Mouse (Mus musculus): Measurements from ENCODE around the gene Chil1.

Chil1 gene

GRCm38 (mm10) chr1:134173081-134173480, 8.9 kb upstream of the Chil1 start:
- DNase-seq = no peak

- no peak for DNase-seq
Observed at GRCm38 (mm10) chr1:134177976-134178375, 4.0 kb upstream of the Chil1 start.

GRCm38 (mm10) chr1:134184089-134184488, 2.1 kb downstream of the Chil1 start:
- DNase-seq = no peak

- no peak for DNase-seq
Observed at GRCm38 (mm10) chr1:134188217-134188616, 6.2 kb downstream of the Chil1 start.

GRCm38 (mm10) chr1:134188989-134189729, 7.2 kb downstream of the Chil1 start:
- DNase-seq = no peak

GRCm38 (mm10) chr1:134191192-134191591, 9.2 kb downstream of the Chil1 start:
- DNase-seq = no peak

- no peak for DNase-seq
Observed at GRCm38 (mm10) chr1:134192024-134192423, 10.0 kb downstream of the Chil1 start.

GRCm38 (mm10) chr1:134193126-134193525, 11.2 kb downstream of the Chil1 start, which contains the start of gene Mybph:
Mybph (plus strand) TSS chr1:134193448.
- no peak for DNase-seq

GRCm38 (mm10) chr1:134193674-134194197, 11.8 kb downstream of the Chil1 start:
- no peak for DNase-seq

- no peak for DNase-seq
Observed at GRCm38 (mm10) chr1:134194298-134195022, 12.5 kb downstream of the Chil1 start.

- no peak for DNase-seq
Observed at GRCm38 (mm10) chr1:134195117-134195516, 13.1 kb downstream of the Chil1 start.

- no peak for DNase-seq
Observed at GRCm38 (mm10) chr1:134195571-134195970, 13.6 kb downstream of the Chil1 start.

- no peak for DNase-seq
Observed at GRCm38 (mm10) chr1:134195979-134196378, 14.0 kb downstream of the Chil1 start.

- peak; percentile 75 for DNase-seq
Observed at GRCm38 (mm10) chr1:134196386-134196785, 14.4 kb downstream of the Chil1 start.

GRCm38 (mm10) chr1:134197325-134197982, 15.5 kb downstream of the Chil1 start:
- DNase-seq = no peak

- DNase-seq = no peak
Observed at GRCm38 (mm10) chr1:134198197-134198995, 16.4 kb downstream of the Chil1 start.

- DNase-seq = no peak
Observed at GRCm38 (mm10) chr1:134200481-134200880, 18.5 kb downstream of the Chil1 start.

GRCm38 (mm10) chr1:134200998-134201686, 19.2 kb downstream of the Chil1 start:
- DNase-seq = no peak

- DNase-seq = peak; percentile 78
Observed at GRCm38 (mm10) chr1:134201751-134202420, 19.9 kb downstream of the Chil1 start.

- DNase-seq = no peak
Observed at GRCm38 (mm10) chr1:134204230-134204629, 22.3 kb downstream of the Chil1 start.

- no peak for DNase-seq
Observed at GRCm38 (mm10) chr1:134205296-134206018, 23.5 kb downstream of the Chil1 start.
